Mouse (Mus musculus) liver, postnatal 0 days (tissue): ENCODE measurements at regions not wholly inside any gene's neighbourhood (a gene's known extent, or its start where the extent isn't known, plus 50 kb on each side); places are given as distances from the start of the nearest gene placed in this dataset.
"Not testable (repeated sequence)": the region's sequence is repeated elsewhere in the genome, so short reads cannot be mapped to it uniquely, and the experiment has no call there.

Source experiments
- ATAC-seq: fragments of 200-750 bp; cut with Nextera tagmentation; 2 replicates; pipeline ENCODE4 v1.8.0; 2017; ENCODE audit warnings: mild to moderate bottlenecking, moderate library complexity
- DNase-seq: peaks from one replicate; pipeline ENCODE4 v3.0.0-alpha.2; 2016
- H3K27ac ChIP-seq: fragments of 300-500 bp; sonication (generic); 2 replicates; pipeline ENCODE4 v1.5.1; 2014; ENCODE audit warnings: antibody characterized with exemption, moderate library complexity, mild to moderate bottlenecking, low read depth
- H3K27me3 ChIP-seq: fragments of 300-500 bp; sonication (generic); 2 replicates; pipeline ENCODE4 v1.6.1; 2014; ENCODE audit warnings: low read length, control low read depth, mixed read lengths; ENCODE audit not compliant: insufficient read depth
- H3K36me3 ChIP-seq: fragments of 300-500 bp; sonication (generic); replicated peaks from 2 replicates; pipeline ENCODE4 v1.6.1; 2014; ENCODE audit warnings: mild to moderate bottlenecking, control low read depth, low read length, moderate library complexity, mixed read lengths; ENCODE audit not compliant: insufficient read depth
- H3K4me1 ChIP-seq: fragments of 300-500 bp; sonication (generic); 2 replicates; pipeline ENCODE4 v1.6.1; 2014; ENCODE audit warnings: antibody characterized with exemption, mild to moderate bottlenecking, control low read depth; ENCODE audit not compliant: insufficient read depth
- H3K4me2 ChIP-seq: fragments of 300-500 bp; sonication (generic); 2 replicates; pipeline ENCODE4 v1.6.1; 2014; ENCODE audit warnings: low read depth, mild to moderate bottlenecking, low read length, moderate library complexity, mixed read lengths
- H3K4me3 ChIP-seq: fragments of 300-500 bp; sonication (generic); 2 replicates; pipeline ENCODE4 v1.5.1; 2014; ENCODE audit warnings: low read depth, low read length
- H3K9ac ChIP-seq: fragments of 300-500 bp; sonication (generic); replicated peaks from 2 replicates; pipeline ENCODE4 v1.6.1; 2014; ENCODE audit warnings: mild to moderate bottlenecking, moderate library complexity
- H3K9me3 ChIP-seq: fragments of 300-500 bp; sonication (generic); 2 replicates; pipeline ENCODE4 v1.6.1; 2016; ENCODE audit warnings: mild to moderate bottlenecking, control low read depth, low read length, mixed read lengths
- CTCF ChIP-seq: sonication (generic); IDR thresholded peaks from 2 replicates; pipeline ENCODE4 v1.5.1; 2016; ENCODE audit warnings: antibody characterized with exemption, low read depth
- EP300 ChIP-seq: IDR thresholded peaks from 2 replicates; pipeline ENCODE4 v1.6.1; 2016; ENCODE audit warnings: antibody characterized with exemption, low read depth, mild to moderate bottlenecking
- WGBS: fragments of 180-500 bp; shearing (Covaris S2); extraction: QIAGEN DNeasy Blood & Tissue Kit; methylation state at CpG from one replicate; pipeline ENCODE4 v1.1.7; 2014; ENCODE audit not compliant: insufficient replicate concordance; 5-methylcytosine and 5-hydroxymethylcytosine counted together

- no peak overlapping the region for H3K4me3 ChIP-seq
- H3K9ac ChIP-seq = no peak overlapping the region
- TF ChIP-seq EP300 (no peak), CTCF (no peak)
- H3K4me1 ChIP-seq = no peaks in the 10 kb centered on the region
- H3K27me3 ChIP-seq = no peaks in the 10 kb centered on the region
- H3K9me3 ChIP-seq = no peaks in the 10 kb centered on the region
- no peaks in the 10 kb centered on the region for H3K36me3 ChIP-seq
- 66% methylated on average over 3 of the region's 3 CpGs for WGBS
- DNase-seq = no peak
- no peak for ATAC-seq
- H3K27ac ChIP-seq = no peak overlapping the region
- H3K4me2 ChIP-seq = no peak overlapping the region
Measured at GRCm38 (mm10) chr6:89140469-89140868, 222.0 kb downstream of the Plxna1 start.

GRCm38 (mm10) chr6:89153027-89153662 lies 209.3 kb downstream of the Plxna1 start:
- DNase-seq (no peak), ATAC-seq (no peak)
- H3K4me1 ChIP-seq = no peaks in the 10 kb centered on the region
- no peaks in the 10 kb centered on the region for H3K27me3 ChIP-seq
- no peak overlapping the region for H3K4me3 ChIP-seq
- 80% methylated on average over 11 of the region's 11 CpGs for WGBS
- TF ChIP-seq CTCF (no peak), EP300 (no peak)
- H3K36me3 ChIP-seq = no peaks in the 10 kb centered on the region
- H3K9me3 ChIP-seq = no peaks in the 10 kb centered on the region
- H3K9ac ChIP-seq = no peak overlapping the region
- H3K27ac ChIP-seq = no peak overlapping the region
- no peak overlapping the region for H3K4me2 ChIP-seq

- Histone ChIP-seq H3K4me1 (no peaks in the 10 kb centered on the region), H3K9ac (no peak overlapping the region), H3K9me3 (no peaks in the 10 kb centered on the region), H3K4me3 (no peak overlapping the region), H3K36me3 (no peaks in the 10 kb centered on the region), H3K4me2 (no peak overlapping the region), H3K27ac (no peak overlapping the region), H3K27me3 (no peaks in the 10 kb centered on the region)
- TF ChIP-seq EP300 = no peak
- no peak for TF ChIP-seq CTCF
- 81% methylated on average over 1 of the region's 1 CpGs for WGBS
- DNase-seq (no peak), ATAC-seq (no peak)
Measured at GRCm38 (mm10) chr6:89157501-89157900, 204.9 kb downstream of the Plxna1 start.

- no peak for ATAC-seq
- Histone ChIP-seq H3K9me3 (no peaks in the 10 kb centered on the region), H3K9ac (no peak overlapping the region), H3K36me3 (no peaks in the 10 kb centered on the region), H3K27ac (no peak overlapping the region), H3K4me3 (no peak overlapping the region), H3K4me1 (no peaks in the 10 kb centered on the region), H3K4me2 (no peak overlapping the region), H3K27me3 (no peaks in the 10 kb centered on the region)
- no peak for TF ChIP-seq EP300
- no peak for TF ChIP-seq CTCF
- no peak for DNase-seq
- WGBS = 63% methylated on average over 7 of the region's 7 CpGs
Measured at GRCm38 (mm10) chr6:89160051-89160450, 202.4 kb downstream of the Plxna1 start.

- Histone ChIP-seq H3K27me3 (no peaks in the 10 kb centered on the region), H3K9me3 (no peaks in the 10 kb centered on the region), H3K4me1 (no peaks in the 10 kb centered on the region), H3K27ac (no peak overlapping the region), H3K9ac (no peak overlapping the region), H3K4me3 (no peak overlapping the region), H3K36me3 (no peaks in the 10 kb centered on the region), H3K4me2 (no peak overlapping the region)
- TF ChIP-seq CTCF = no peak
- TF ChIP-seq EP300 = no peak
- WGBS = 95% methylated on average over 1 of the region's 1 CpGs
- no peak for DNase-seq
- no peak for ATAC-seq
Measured at GRCm38 (mm10) chr6:89161746-89162145, 200.7 kb downstream of the Plxna1 start.

- Histone ChIP-seq H3K4me2 (no peak overlapping the region), H3K36me3 (no peaks in the 10 kb centered on the region), H3K4me1 (no peaks in the 10 kb centered on the region), H3K27me3 (no peaks in the 10 kb centered on the region), H3K9ac (no peak overlapping the region), H3K4me3 (no peak overlapping the region), H3K9me3 (no peaks in the 10 kb centered on the region), H3K27ac (peak overlapping the region; percentile 80)
- TF ChIP-seq EP300 = peak; percentile 80
- TF ChIP-seq CTCF = no peak
- ATAC-seq = peak; percentile 98
- DNase-seq = peak; percentile 28
- 32% methylated on average over 2 of the region's 2 CpGs for WGBS
Measured at GRCm38 (mm10) chr6:89169520-89169919, 192.9 kb downstream of the Plxna1 start.

- not testable (repeated sequence) for DNase-seq, H3K9ac ChIP-seq, H3K27me3 ChIP-seq, H3K4me1 ChIP-seq, H3K9me3 ChIP-seq, H3K27ac ChIP-seq, ATAC-seq, H3K36me3 ChIP-seq, H3K4me2 ChIP-seq, H3K4me3 ChIP-seq
- WGBS = no CpG with 5 or more reads among the region's 7 CpGs
Measured at GRCm38 (mm10) chr6:89184920-89185319, 177.5 kb downstream of the Plxna1 start.

GRCm38 (mm10) chr6:89200514-89201284 lies 161.7 kb downstream of the Plxna1 start:
- H3K27me3 ChIP-seq, H3K9me3 ChIP-seq, H3K4me3 ChIP-seq, H3K9ac ChIP-seq, DNase-seq, H3K36me3 ChIP-seq, H3K27ac ChIP-seq, H3K4me1 ChIP-seq: not testable (repeated sequence)
- H3K4me2 ChIP-seq = 0 out of 2 replicates have a peak overlapping the region, but pooled peaks have one; percentile 22
- WGBS = 13% methylated on average over 19 of the region's 19 CpGs
- peak; percentile 43 for ATAC-seq
